Mouse (Mus musculus): ENCODE measurements around the gene Eef1a1. TPM values are rescaled to one million over a fixed set of nuclear protein-coding genes. Genes with fewer than 3 reads are reported as not detected.
"Not testable (repeated sequence)": the region's sequence is repeated elsewhere in the genome, so short reads cannot be mapped to it uniquely, and the experiment has no call there.

Gene Eef1a1
- polyA plus RNA-seq, 1 experiment from 2014 or later = 4,628 TPM

- no peaks in the 10 kb centered on the region for H3K36me3 ChIP-seq (ENCODE audit: control insufficient read depth, insufficient read depth, low read length)
- H3K27me3 ChIP-seq (ENCODE audit: control insufficient read depth, insufficient read depth, low read length) = no peaks in the 10 kb centered on the region
- DNase-seq (ENCODE audit: low spot score, missing footprints) (peak; percentile 93), ATAC-seq (ENCODE audit: low FRiP score) (peak; percentile 85)
- H3K9ac ChIP-seq (ENCODE audit: low read length) = peak overlapping the region; percentile 37
- peak overlapping the region; percentile 85 for H3K27ac ChIP-seq (ENCODE audit: low read depth, low read length)
- H3K4me1 ChIP-seq (ENCODE audit: control insufficient read depth, insufficient read depth, low read length) = peaks cover 17% of the 10 kb centered on the region
- peak overlapping the region; percentile 1; the same call in 1 of the 2 replicates for H3K4me2 ChIP-seq
- no peak overlapping the region for H3K4me3 ChIP-seq (ENCODE audit: low read depth, low read length)
- H3K9me3 ChIP-seq (ENCODE audit: control insufficient read depth, low read length) = no peaks in the 10 kb centered on the region
- under 1% methylated on average over 6 of the region's 6 CpGs for WGBS
Measured at GRCm38 (mm10) chr9:78503223-78504079, 14.5 kb upstream of the Eef1a1 start.

GRCm38 (mm10) chr9:78501284-78501683 lies 12.3 kb upstream of the Eef1a1 start:
- Histone ChIP-seq H3K9me3 (ENCODE audit: control insufficient read depth, low read length) (no peaks in the 10 kb centered on the region), H3K27ac (ENCODE audit: low read depth, low read length) (no peak overlapping the region), H3K4me2 (no peak overlapping the region), H3K4me3 (ENCODE audit: low read depth, low read length) (no peak overlapping the region), H3K36me3 (ENCODE audit: control insufficient read depth, insufficient read depth, low read length) (no peaks in the 10 kb centered on the region), H3K9ac (ENCODE audit: low read length) (no peak overlapping the region), H3K4me1 (ENCODE audit: control insufficient read depth, insufficient read depth, low read length) (peaks cover 17% of the 10 kb centered on the region), H3K27me3 (ENCODE audit: control insufficient read depth, insufficient read depth, low read length) (no peaks in the 10 kb centered on the region)
- ATAC-seq (ENCODE audit: low FRiP score) (no peak), DNase-seq (ENCODE audit: low spot score, missing footprints) (no peak)
- WGBS = 83% methylated on average over 4 of the region's 4 CpGs

- H3K9me3 ChIP-seq (ENCODE audit: control insufficient read depth, low read length) = no peaks in the 10 kb centered on the region
- ATAC-seq (ENCODE audit: low FRiP score) (no peak), DNase-seq (ENCODE audit: low spot score, missing footprints) (no peak)
- 77% methylated on average over 3 of the region's 3 CpGs for WGBS
- peaks cover 17% of the 10 kb centered on the region for H3K4me1 ChIP-seq (ENCODE audit: control insufficient read depth, insufficient read depth, low read length)
- no peaks in the 10 kb centered on the region for H3K27me3 ChIP-seq (ENCODE audit: control insufficient read depth, insufficient read depth, low read length)
- no peak overlapping the region for H3K27ac ChIP-seq (ENCODE audit: low read depth, low read length)
- no peak overlapping the region for H3K4me2 ChIP-seq
- H3K9ac ChIP-seq (ENCODE audit: low read length) = no peak overlapping the region
- no peaks in the 10 kb centered on the region for H3K36me3 ChIP-seq (ENCODE audit: control insufficient read depth, insufficient read depth, low read length)
- H3K4me3 ChIP-seq (ENCODE audit: low read depth, low read length) = no peak overlapping the region
Measured at GRCm38 (mm10) chr9:78500386-78500785, 11.4 kb upstream of the Eef1a1 start.

GRCm38 (mm10) chr9:78493171-78493570 lies 4.2 kb upstream of the Eef1a1 start:
- Histone ChIP-seq H3K27ac (ENCODE audit: low read depth, low read length) (no peak overlapping the region), H3K9ac (ENCODE audit: low read length) (no peak overlapping the region), H3K27me3 (ENCODE audit: control insufficient read depth, insufficient read depth, low read length) (no peaks in the 10 kb centered on the region), H3K4me2 (no peak overlapping the region), H3K36me3 (ENCODE audit: control insufficient read depth, insufficient read depth, low read length) (no peaks in the 10 kb centered on the region), H3K4me1 (ENCODE audit: control insufficient read depth, insufficient read depth, low read length) (peaks cover 3% of the 10 kb centered on the region; the same call in 1 of the 2 replicates), H3K9me3 (ENCODE audit: control insufficient read depth, low read length) (no peaks in the 10 kb centered on the region), H3K4me3 (ENCODE audit: low read depth, low read length) (no peak overlapping the region)
- ATAC-seq (ENCODE audit: low FRiP score) (no peak), DNase-seq (ENCODE audit: low spot score, missing footprints) (no peak)
- WGBS = 89% methylated on average over 7 of the region's 7 CpGs

GRCm38 (mm10) chr9:78492254-78492653 lies 3.3 kb upstream of the Eef1a1 start:
- no peak overlapping the region for H3K4me2 ChIP-seq
- H3K36me3 ChIP-seq (ENCODE audit: control insufficient read depth, insufficient read depth, low read length) = no peaks in the 10 kb centered on the region
- no peak overlapping the region for H3K27ac ChIP-seq (ENCODE audit: low read depth, low read length)
- no peak for DNase-seq (ENCODE audit: low spot score, missing footprints)
- H3K4me3 ChIP-seq (ENCODE audit: low read depth, low read length) = no peak overlapping the region
- H3K9me3 ChIP-seq (ENCODE audit: control insufficient read depth, low read length) = no peaks in the 10 kb centered on the region
- no peak overlapping the region for H3K9ac ChIP-seq (ENCODE audit: low read length)
- no peaks in the 10 kb centered on the region for H3K27me3 ChIP-seq (ENCODE audit: control insufficient read depth, insufficient read depth, low read length)
- 90% methylated on average over 3 of the region's 3 CpGs for WGBS
- peaks cover 3% of the 10 kb centered on the region; the same call in 1 of the 2 replicates for H3K4me1 ChIP-seq (ENCODE audit: control insufficient read depth, insufficient read depth, low read length)
- ATAC-seq (ENCODE audit: low FRiP score) = no peak

- H3K36me3 ChIP-seq (ENCODE audit: control insufficient read depth, insufficient read depth, low read length) = no peaks in the 10 kb centered on the region
- no peaks in the 10 kb centered on the region for H3K9me3 ChIP-seq (ENCODE audit: control insufficient read depth, low read length)
- H3K9ac ChIP-seq (ENCODE audit: low read length) = no peak overlapping the region
- DNase-seq (ENCODE audit: low spot score, missing footprints) = no peak
- H3K27me3 ChIP-seq (ENCODE audit: control insufficient read depth, insufficient read depth, low read length) = no peaks in the 10 kb centered on the region
- H3K4me3 ChIP-seq (ENCODE audit: low read depth, low read length) = no peak overlapping the region
- 90% methylated on average over 3 of the region's 3 CpGs for WGBS
- H3K27ac ChIP-seq (ENCODE audit: low read depth, low read length) = no peak overlapping the region
- no peak for ATAC-seq (ENCODE audit: low FRiP score)
- H3K4me2 ChIP-seq = no peak overlapping the region
- H3K4me1 ChIP-seq (ENCODE audit: control insufficient read depth, insufficient read depth, low read length) = peaks cover 3% of the 10 kb centered on the region; the same call in 1 of the 2 replicates
Measured at GRCm38 (mm10) chr9:78491169-78491568, 2.2 kb upstream of the Eef1a1 start.

- not testable (repeated sequence) for H3K9me3 ChIP-seq (ENCODE audit: control insufficient read depth, low read length); H3K36me3 ChIP-seq (ENCODE audit: control insufficient read depth, insufficient read depth, low read length); DNase-seq (ENCODE audit: low spot score, missing footprints); H3K4me3 ChIP-seq (ENCODE audit: low read depth, low read length); ATAC-seq (ENCODE audit: low FRiP score); H3K27ac ChIP-seq (ENCODE audit: low read depth, low read length); H3K27me3 ChIP-seq (ENCODE audit: control insufficient read depth, insufficient read depth, low read length); H3K4me1 ChIP-seq (ENCODE audit: control insufficient read depth, insufficient read depth, low read length); H3K9ac ChIP-seq (ENCODE audit: low read length); H3K4me2 ChIP-seq
- 96% methylated on average over 5 of the region's 5 CpGs for WGBS
Measured at GRCm38 (mm10) chr9:78488021-78488420, 930 bp downstream of the Eef1a1 start.

- no peak overlapping the region for H3K4me3 ChIP-seq (ENCODE audit: low read depth, low read length)
- H3K4me1 ChIP-seq (ENCODE audit: control insufficient read depth, insufficient read depth, low read length) = peaks cover 9% of the 10 kb centered on the region
- no peak for DNase-seq (ENCODE audit: low spot score, missing footprints)
- H3K36me3 ChIP-seq (ENCODE audit: control insufficient read depth, insufficient read depth, low read length) = no peaks in the 10 kb centered on the region
- H3K27ac ChIP-seq (ENCODE audit: low read depth, low read length) = no peak overlapping the region
- no peak overlapping the region for H3K9ac ChIP-seq (ENCODE audit: low read length)
- 83% methylated on average over 3 of the region's 3 CpGs for WGBS
- H3K9me3 ChIP-seq (ENCODE audit: control insufficient read depth, low read length) = no peaks in the 10 kb centered on the region
- no peak for ATAC-seq (ENCODE audit: low FRiP score)
- H3K27me3 ChIP-seq (ENCODE audit: control insufficient read depth, insufficient read depth, low read length) = no peaks in the 10 kb centered on the region
- H3K4me2 ChIP-seq = no peak overlapping the region
Measured at GRCm38 (mm10) chr9:78484660-78485059, 4.3 kb downstream of the Eef1a1 start.

- Histone ChIP-seq H3K36me3 (ENCODE audit: control insufficient read depth, insufficient read depth, low read length) (peaks cover 11% of the 10 kb centered on the region; the same call in 1 of the 2 replicates), H3K4me2 (peak overlapping the region; percentile 52), H3K4me1 (ENCODE audit: control insufficient read depth, insufficient read depth, low read length) (peaks cover 8% of the 10 kb centered on the region), H3K9ac (ENCODE audit: low read length) (peak overlapping the region; percentile 90), H3K4me3 (ENCODE audit: low read depth, low read length) (peak overlapping the region; percentile 98), H3K27ac (ENCODE audit: low read depth, low read length) (peak overlapping the region; percentile 98), H3K9me3 (ENCODE audit: control insufficient read depth, low read length) (no peaks in the 10 kb centered on the region), H3K27me3 (ENCODE audit: control insufficient read depth, insufficient read depth, low read length) (no peaks in the 10 kb centered on the region)
- 9% methylated on average over 3 of the region's 3 CpGs for WGBS
- DNase-seq (ENCODE audit: low spot score, missing footprints) (no peak), ATAC-seq (ENCODE audit: low FRiP score) (no peak)
Measured at GRCm38 (mm10) chr9:78482386-78482785, 6.6 kb downstream of the Eef1a1 start.

All from midbrain, embryonic 11.5 days (tissue).